Mouse (Mus musculus) regulatory T cell (primary cell): Measurements from ENCODE around the gene Stk32b.

ENCODE experiments used
- in situ Hi-C: fragments of 300-600 bp; cut with MboI, MseI; formaldehyde crosslinking; loops from one replicate; pipeline ENCODE4 v1.15.1; 2025; ENCODE audit warnings: high pct_unique_total_duplicates

The Stk32b gene

DNA sequence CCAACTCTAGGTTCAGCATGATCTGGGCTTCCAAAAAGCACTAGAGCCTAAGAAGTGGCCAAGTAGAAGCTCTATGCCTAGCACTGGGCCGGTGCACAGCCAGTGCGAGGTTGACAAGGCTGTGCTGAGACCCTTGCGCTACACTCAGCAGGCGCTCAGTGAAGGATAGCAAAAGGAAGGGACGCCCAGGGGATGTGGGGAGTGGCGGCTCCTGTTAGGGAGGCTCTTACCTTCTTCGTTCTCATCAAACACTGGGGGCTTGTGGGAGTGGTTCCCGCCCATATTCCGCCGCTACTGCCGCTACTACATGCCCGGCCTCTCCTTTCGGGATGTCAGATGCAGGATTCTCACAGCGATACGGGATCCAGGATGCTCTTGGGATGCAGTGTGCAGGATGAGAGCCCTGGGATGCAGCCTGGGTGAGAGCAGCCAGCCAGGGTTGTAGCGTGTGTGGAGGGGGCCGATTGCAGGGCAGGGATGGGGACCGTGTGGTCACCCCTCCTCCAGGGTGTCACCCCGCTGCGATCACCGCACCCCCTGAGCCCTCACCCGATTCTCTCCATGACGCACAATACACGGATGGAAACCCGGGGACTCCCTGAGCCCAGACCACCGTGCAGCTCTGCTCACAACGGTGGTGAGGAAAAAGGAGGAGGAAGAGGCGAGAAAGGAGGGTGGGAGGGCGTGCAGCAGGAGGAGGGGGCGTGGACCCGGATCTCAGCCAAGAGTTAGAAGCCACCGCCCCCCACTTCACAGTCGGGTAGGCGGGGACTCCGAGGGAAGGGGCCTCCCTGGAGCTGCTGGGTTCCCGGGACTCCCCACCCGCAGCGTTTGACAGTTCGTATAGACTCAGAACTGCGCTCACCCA, at the start of gene Stk32b:
Gene Stk32b (minus strand): TSS at position 667 of the 868 bp plus-strand sequence.
- in situ Hi-C loops: loop anchor here (10.0 kb wide), 1 partner anchor 412 kb away; no protein-coding TSS in a partner anchor

- in situ Hi-C loops: no loop called here
These were observed 48.9 kb upstream of the Stk32b start for GRCm38 (mm10) chr5:37765851-37766250.

GRCm38 (mm10) chr5:37762046-37762445, 45.1 kb upstream of the Stk32b start:
- in situ Hi-C loops: no loop called here

DNA sequence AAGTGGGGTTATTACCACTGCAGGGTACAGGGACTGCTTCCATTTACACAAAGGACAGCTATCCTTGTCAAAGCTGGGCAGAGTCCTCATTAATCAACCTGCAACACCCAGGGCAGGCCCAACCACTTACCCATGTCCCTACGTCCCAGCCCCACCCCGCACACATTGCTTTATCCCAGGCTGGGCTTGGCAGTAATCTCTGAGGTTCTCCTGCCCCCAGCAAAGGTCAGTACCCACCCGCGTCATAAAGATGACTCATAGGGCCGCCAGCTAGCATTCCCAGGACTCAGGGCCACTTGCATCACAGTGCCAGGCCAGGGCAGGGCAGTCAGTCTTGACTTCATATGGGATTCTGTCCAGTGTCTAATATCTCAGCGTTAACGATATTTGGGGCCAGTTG, 36.4 kb upstream of the Stk32b start:
- in situ Hi-C loops: no loop called here

DNA sequence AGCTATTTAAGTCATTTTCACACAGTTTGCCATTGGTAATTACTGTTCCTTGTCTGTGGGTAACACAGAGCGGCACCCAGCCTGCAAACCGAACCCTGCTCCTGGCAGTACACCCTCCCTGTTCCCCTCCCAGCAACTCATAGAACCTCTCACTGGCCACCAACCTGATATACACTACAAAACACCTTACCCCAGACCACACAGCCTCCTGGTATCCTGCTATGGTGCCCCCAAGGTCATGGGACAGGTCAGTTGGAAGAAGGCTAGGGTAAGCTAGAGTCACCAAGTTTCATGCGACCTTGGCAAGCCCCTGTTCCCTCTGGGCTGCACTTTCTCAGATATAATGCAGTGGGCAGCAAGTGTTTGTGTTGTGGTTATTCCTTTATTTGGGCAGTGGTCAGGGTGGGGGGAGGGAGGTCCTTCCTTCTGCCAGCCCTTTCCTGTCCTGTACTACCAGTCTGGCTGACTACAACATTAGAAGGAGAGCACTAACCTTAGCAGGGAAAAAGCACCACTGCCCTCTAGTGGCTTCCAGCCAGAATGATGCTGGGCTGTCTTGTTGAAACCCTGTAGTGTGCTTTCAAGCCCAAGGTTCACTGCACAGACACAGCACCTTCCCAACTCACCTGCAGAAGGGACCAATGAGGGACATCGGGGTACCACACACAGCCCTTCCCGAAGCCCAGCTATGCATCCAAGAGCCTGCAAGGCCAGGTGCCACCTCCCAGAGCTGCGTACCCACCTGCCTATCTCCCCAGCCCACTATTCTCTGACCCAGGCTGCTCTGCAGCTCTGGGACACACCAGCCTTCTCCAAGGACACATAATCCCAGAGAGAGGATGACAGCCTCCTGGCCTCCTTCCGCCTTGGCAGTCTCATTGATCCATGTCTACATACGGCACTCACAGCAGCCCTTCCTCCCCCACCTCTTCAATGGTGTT, 35.3 kb upstream of the Stk32b start:
- in situ Hi-C loops: no loop called here

GRCm38 (mm10) chr5:37743889-37744707, 27.1 kb upstream of the Stk32b start:
- in situ Hi-C loops: no loop called here

- in situ Hi-C loops: no loop called here
These were observed 19.2 kb upstream of the Stk32b start for GRCm38 (mm10) chr5:37736213-37736612.

DNA sequence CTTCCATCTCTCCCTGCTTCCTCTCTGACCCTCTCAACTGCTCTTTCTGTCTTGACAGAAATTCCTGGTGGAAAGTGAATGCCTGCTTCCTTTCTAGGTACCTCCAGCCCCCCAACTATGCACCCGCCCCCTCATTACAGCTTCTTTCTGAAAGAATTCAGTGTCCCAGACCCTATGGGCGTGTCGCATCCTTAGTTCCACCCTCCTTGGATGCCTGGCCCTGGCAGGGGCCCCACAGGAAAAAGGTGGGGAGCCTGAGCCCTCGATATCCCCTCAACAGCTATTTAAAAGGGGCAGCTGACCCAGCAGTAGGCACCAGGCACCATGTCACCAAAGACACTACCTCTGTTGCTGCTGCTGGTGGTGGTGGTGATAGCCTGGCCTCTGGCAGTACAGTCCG, 18.3 kb upstream of the Stk32b start, which contains the start of gene Cytl1:
Gene Cytl1 (plus strand): TSS at position 296 of the 400 bp plus-strand sequence.
- in situ Hi-C loops: no loop called here

DNA sequence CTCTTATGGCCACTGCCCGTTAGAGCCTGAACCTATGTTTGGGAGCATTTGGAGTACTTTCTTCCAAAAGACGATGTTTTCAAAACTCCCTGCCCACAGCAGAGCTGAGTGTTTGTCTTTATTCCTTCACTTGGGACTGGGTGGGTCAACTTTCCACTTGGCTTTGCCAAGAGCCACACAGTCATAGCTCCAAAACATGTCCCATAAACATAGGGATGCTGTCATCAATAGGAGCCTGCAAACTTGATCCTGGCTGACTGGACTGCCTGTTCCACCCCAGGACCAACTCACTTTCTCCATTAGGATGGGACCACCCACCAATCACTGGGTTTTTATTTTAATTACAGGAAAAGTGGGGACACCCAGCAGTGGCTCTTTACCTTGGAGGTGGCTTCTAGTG, 13.8 kb upstream of the Stk32b start:
- in situ Hi-C loops: no loop called here

DNA sequence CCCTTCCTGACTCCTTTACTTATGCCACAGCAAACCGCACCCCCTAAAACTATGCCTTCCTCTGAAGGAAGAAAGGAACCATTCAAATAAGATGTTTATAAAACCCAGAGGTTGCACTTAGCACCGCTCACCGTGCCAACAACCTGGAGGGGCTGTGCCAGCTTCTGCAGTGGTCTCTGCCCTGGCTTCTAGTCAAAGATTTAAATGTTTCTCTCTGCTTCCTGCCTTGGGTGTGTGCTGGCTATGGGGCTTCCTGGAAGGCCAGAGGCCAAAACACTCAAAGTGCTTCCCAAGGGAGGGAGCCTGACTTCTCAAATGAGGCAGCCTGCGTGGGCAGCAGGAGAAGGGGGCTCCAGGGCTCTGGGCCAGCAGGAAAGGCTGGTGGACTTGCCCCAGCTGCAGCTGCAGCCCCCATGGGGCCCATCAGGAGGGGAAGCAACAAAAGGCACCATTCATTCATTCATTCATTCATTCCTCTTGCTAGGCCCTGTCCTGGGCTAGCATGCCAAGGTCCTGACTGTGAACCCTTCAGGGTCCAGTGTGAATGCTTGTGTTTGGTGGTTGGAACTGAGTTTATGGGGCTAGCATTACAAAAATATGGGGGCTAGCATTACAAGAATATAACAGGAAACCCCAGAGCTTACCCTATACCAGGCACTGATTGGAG, 8.4 kb upstream of the Stk32b start:
- in situ Hi-C loops: no loop called here

- in situ Hi-C loops: no loop called here
These were observed 3.7 kb upstream of the Stk32b start for GRCm38 (mm10) chr5:37720670-37721069.

DNA sequence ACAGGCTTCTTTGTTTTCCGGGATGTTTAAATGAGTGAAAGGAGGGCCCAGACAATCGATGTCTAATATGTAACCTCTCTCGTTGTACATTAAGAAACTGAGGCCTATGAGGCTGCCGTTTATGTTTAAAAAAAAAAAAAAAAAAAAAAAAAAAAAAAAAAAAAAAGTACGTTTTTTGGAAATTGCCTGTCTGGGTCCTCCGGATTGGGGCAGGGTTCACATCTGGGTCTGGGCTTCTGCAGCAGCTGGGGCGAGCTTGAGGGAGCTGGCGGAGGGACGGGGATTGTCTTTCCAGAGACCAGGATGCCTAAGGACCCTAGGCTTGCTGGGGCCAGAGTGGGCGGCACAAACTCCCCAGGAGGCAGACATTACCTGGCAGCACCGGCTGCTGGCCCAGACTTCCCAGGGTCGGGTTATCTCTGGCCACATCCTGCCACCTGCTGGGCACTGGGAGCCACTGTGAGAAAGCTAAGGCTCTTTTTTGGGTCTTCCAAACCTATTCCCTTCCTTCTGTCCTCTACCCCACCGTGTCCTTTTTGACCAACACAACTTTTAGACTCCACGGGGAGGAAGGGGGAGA, 503 bp upstream of the Stk32b start:
- in situ Hi-C loops: loop anchor here (10.0 kb wide), 1 partner anchor 413 kb away; no protein-coding TSS in a partner anchor

DNA sequence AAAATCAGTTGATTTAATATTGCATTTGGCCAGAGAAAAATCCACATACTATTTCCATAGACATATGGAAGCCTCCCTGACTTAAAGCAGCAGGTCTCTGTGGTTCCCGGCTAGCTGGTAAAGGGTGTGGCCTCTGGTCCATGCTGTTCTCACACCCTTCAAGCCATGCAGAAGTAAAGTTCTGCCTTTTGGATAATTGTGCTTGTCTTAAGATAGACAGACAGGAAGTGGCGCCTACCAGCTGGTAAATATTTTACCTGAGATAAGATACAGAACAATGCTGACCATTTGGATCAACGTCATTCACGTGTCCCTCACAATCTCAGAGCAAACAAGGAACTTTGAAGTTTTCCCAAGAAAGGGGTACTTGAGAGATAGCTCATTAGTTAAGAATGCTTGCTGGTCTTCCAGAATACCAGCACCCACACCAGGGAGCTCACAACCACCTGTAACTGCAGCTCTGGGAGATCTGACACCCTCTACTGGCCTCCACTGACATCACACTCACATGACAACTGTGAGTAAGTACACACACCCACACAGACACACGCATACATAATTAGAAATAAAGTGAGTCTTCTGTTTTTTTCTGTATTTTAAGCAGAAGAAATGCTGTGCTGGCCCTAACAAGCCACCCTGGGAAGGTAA, 7.6 kb downstream of the Stk32b start:
- in situ Hi-C loops: no loop called here

DNA sequence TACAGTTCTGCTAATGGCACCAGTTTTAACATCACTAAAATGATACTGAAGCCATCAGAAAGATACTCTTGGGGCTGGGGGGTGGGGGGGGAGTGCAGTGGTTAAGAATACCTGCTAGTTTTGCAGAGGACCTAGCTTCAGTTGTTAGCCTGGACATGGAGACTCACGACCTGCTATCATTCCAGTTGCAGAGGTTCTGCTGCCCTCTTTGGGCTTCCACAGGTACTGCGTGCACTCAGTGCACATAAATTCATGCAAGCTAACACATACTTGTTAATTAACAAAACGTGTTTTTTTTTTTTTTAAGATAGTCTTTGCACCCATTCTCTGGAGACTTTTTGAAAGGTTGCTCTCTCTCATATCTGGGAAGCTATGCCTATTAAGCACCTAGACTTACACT, 8.8 kb downstream of the Stk32b start:
- in situ Hi-C loops: no loop called here

GRCm38 (mm10) chr5:37704962-37705361, 12.0 kb downstream of the Stk32b start:
- in situ Hi-C loops: no loop called here

DNA sequence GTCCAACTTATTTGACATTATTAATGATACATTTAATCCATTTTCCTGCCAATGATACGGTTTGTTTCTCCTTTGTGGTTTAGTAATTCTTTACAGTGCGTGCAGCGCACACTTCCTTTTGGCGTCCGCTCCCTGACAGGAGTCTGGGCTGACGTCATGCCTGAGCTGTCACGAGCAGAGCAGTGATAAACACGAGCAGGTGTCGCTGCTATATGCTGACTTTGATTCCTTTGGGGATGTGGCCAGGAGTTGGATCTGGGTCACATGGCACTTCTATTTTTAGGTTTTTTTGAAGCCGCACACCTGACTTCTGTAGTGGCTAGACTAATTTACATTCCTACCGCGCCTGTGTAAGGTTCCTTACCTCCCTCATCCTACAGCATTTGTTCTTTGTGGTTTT, 17.2 kb downstream of the Stk32b start:
- in situ Hi-C loops: no loop called here

DNA sequence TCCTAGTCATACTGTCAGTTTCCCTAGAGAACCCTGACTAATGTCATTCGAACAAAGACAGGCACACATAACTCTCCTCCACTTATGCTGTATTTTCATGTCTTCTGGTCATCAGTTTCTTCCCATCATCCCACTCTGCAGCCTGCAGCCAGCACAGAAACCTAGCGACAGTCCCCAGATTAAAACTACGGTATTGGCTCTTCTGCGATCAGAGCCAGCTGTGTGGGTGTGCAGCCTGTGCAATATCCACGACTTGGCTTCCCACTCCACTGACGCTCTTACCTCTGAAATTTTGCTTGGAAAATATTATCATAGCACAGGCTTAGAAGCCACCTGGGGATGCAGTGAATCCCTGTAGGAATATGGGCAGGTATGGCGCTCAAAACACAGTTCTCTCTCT, 19.7 kb downstream of the Stk32b start:
- in situ Hi-C loops: no loop called here

DNA sequence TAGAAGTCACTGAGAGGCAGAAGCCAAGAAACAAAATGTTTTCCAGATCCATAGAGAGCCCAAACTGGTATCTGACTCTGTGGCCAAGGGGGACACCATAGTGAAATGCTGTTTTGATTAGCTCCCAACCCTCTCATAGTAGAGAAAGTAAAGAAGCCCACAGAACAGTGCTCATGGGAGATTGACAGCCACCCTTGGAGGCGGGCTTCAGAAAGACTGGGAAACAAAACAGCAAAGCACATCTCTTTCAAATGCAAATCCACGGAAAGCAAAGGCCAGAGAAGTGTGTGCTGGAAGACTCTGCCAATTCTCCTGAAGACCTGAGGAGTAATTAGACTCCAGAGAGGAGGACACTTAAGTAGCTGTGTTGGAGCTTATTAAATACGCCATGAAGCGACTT, 21.2 kb downstream of the Stk32b start:
- in situ Hi-C loops: no loop called here

DNA sequence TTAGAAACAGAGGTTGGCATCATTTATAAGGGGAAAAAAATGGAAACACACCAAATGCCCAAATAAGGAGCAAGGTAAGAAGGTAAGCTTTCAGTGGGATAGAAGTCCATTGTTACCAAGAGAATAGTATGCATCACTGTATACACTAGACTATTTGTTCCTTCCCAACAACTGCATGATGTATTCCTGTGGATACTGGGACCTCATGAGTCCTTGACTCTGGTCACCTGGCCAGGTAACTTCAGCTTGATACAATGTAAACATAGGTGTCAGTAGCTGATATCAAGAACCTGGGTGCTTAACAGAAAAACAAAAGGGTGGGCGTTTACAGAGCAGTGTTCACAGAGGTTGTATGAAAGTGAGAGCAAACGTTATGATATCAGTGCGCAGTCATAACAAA, 24.2 kb downstream of the Stk32b start:
- in situ Hi-C loops: no loop called here

DNA sequence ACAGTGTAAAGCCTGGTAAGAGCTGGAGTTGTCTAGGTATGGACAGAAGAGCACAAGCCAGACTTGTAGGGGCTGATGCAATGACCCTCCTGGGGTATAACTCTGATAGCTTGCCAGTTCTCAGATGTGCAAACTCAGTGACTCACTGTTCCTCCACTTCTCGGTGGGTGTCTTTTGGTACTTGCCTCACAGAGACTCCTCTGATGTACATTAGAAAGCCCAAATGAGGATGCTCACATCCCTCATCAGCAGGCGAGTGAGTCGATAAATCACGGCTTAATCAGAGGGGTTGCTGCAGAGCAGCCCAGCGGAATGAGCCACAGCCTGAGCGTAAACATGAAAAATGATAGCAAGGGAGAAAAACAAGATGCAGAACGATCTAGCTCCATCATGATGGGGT, 46.2 kb downstream of the Stk32b start:
- in situ Hi-C loops: no loop called here
